In the genomic region with DNA sequence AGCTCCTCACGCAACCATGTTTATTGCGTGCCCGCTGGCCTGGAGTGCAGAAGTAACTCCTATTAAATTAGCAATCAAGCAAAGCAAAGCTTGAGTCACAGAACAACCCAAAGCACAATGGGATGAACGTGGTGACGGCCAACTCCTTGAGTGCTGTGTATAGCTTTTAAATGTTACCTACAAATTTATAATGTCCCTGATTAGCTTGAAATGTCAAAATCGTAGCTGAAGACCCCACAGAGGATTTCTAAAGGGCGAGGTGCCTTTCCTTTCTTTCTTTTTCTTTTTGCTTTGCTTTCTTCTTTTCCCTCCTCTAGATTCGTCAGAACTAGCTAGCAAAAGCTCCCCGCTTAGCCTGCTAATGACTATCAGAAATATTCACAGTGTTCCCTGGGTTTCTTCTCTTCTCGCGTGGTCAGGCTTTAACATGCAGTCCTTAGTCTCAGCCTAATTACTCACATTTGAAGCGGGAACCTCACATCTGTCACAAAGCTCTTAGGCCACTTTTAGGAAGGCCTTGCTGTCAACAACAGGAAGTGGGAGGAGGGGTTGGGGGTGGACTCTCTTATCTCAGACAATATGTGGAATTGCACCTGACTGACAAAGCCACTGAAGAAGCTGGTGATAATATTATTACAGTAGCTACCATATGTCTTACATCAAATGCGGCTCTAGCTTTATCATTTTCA, we compare ENCODE assay signal across 9 mouse cellular contexts. TPM values are rescaled to one million over a fixed set of nuclear protein-coding genes. Genes with fewer than 3 reads are reported as not detected.
DNase-seq lines count a peak whose midpoint lies in the region; ATAC-seq and TF ChIP-seq lines count a peak whose summit lies in the region.
"Had no signal": no experiment of that assay in that cellular context is flagged by ENCODE, and none has a peak within 500 bp of the region (broad histone marks: within the 10 kb centered on the region; RNA-seq: fewer than 3 reads in every experiment).

No protein-coding gene starts in this region.

- TF ChIP-seq CTCF in brain, embryonic 14.5 days (IDR thresholded peaks at IDR 0.05; ENCODE audit: borderline replicate concordance, extremely low read depth, insufficient read depth, insufficient read length): no peak

- no peaks in the 10 kb centered on the region for H3K36me3 ChIP-seq in limb, embryonic 11.5 days (ENCODE audit: control insufficient read depth, insufficient read depth, low read length)
- H3K36me3 ChIP-seq in limb, embryonic 10.5 days: no peaks in the 10 kb centered on the region
- no peaks in the 10 kb centered on the region for H3K36me3 ChIP-seq in hindbrain, embryonic 16.5 days (ENCODE audit: control insufficient read depth, insufficient read depth, low read length)

- no peak for ATAC-seq in limb, embryonic 11.5 days (ENCODE audit: insufficient number of reproducible peaks, low FRiP score, low TSS enrichment, low read depth)
- ATAC-seq in hindbrain, embryonic 16.5 days: no peak
- no peak for ATAC-seq in erythroid progenitor cell, adult 5-6 weeks (replicated peaks; ENCODE audit: low FRiP score, poor library complexity, severe bottlenecking)

- peak; percentile 32 for DNase-seq in limb, embryonic 11.5 days (ENCODE audit: low spot score)
- no peak for DNase-seq in limb, embryonic 10.5 days (ENCODE audit: low spot score)
- peak; percentile 75 for DNase-seq in brain, embryonic 14.5 days (ENCODE audit: low read depth)
- DNase-seq in natural killer cell, adult 2 months (ENCODE audit: low spot score in 2 of 2): peak; percentile 42 to 51
- no peak for DNase-seq in adipocyte (ENCODE audit: low spot score)
- DNase-seq in ovary, postnatal 14 days (ENCODE audit: low spot score): no peak
- DNase-seq: gastrocnemius, postnatal 36 days had no signal

- no peak overlapping the region for H3K4me3 ChIP-seq in limb, embryonic 11.5 days (ENCODE audit: low read depth, low read length)
- no peak overlapping the region for H3K4me3 ChIP-seq in limb, embryonic 10.5 days
- H3K4me3 ChIP-seq in hindbrain, embryonic 16.5 days (ENCODE audit: low read length): no peak overlapping the region

- no peak overlapping the region for H3K27ac ChIP-seq in limb, embryonic 11.5 days (replicated peaks; ENCODE audit: low read depth, low read length)
- no peak overlapping the region for H3K27ac ChIP-seq in limb, embryonic 10.5 days
- H3K27ac ChIP-seq in hindbrain, embryonic 16.5 days (ENCODE audit: low read depth, low read length): 0 out of 2 replicates have a peak overlapping the region, but pooled peaks have one; percentile 3

- H3K9ac ChIP-seq in limb, embryonic 11.5 days (ENCODE audit: low read length): no peak overlapping the region
- no peak overlapping the region for H3K9ac ChIP-seq in hindbrain, embryonic 16.5 days (ENCODE audit: low read depth, low read length)

- WGBS in limb, embryonic 11.5 days: 51% methylated on average over 13 of the region's 13 CpGs
- WGBS in limb, embryonic 10.5 days: 51% methylated on average over 13 of the region's 13 CpGs
- WGBS in hindbrain, embryonic 16.5 days: 60% methylated on average over 13 of the region's 13 CpGs

- H3K9me3 ChIP-seq in limb, embryonic 11.5 days (ENCODE audit: control insufficient read depth, low read length): no peaks in the 10 kb centered on the region
- no peaks in the 10 kb centered on the region for H3K9me3 ChIP-seq in limb, embryonic 10.5 days (replicated peaks)
- no peaks in the 10 kb centered on the region for H3K9me3 ChIP-seq in hindbrain, embryonic 16.5 days (ENCODE audit: control insufficient read depth, low read length)

- TF ChIP-seq POLR2A in brain, embryonic 14.5 days (IDR thresholded peaks at IDR 0.05; ENCODE audit: borderline replicate concordance, extremely low read depth, insufficient read depth, insufficient read length, poor library complexity, severe bottlenecking): no peak

- H3K27me3 ChIP-seq in limb, embryonic 11.5 days (ENCODE audit: control insufficient read depth, insufficient read depth, low read length): no peaks in the 10 kb centered on the region
- no peaks in the 10 kb centered on the region for H3K27me3 ChIP-seq in limb, embryonic 10.5 days (ENCODE audit: low read depth, poor library complexity, severe bottlenecking)
- H3K27me3 ChIP-seq in hindbrain, embryonic 16.5 days (replicated peaks; ENCODE audit: control insufficient read depth, insufficient read depth, low read length): no peaks in the 10 kb centered on the region

- peaks cover 5% of the 10 kb centered on the region; the same call in 1 of the 2 replicates for H3K4me1 ChIP-seq in limb, embryonic 11.5 days (ENCODE audit: control insufficient read depth, insufficient read depth, low read length)
- peaks cover 30% of the 10 kb centered on the region for H3K4me1 ChIP-seq in limb, embryonic 10.5 days
- H3K4me1 ChIP-seq in hindbrain, embryonic 16.5 days (ENCODE audit: control insufficient read depth, insufficient read depth, low read depth, low read length): peaks cover 8% of the 10 kb centered on the region

- no peak overlapping the region for H3K4me2 ChIP-seq in limb, embryonic 11.5 days (ENCODE audit: low read depth, severe bottlenecking)
- H3K4me2 ChIP-seq in hindbrain, embryonic 16.5 days (ENCODE audit: low read length): no peak overlapping the region

RNA-seq across cellular contexts. Expression of a gene that starts 53.6 kb away (rescaled TPM):
- polyA plus RNA-seq in limb, embryonic 11.5 days (2014; fragmentation: Nextera tagmentation; extraction: Ambion mirVana): 0.55 and 0.96 TPM in 2 replicates
- 0.28 and 0.66 TPM in 2 replicates for polyA plus RNA-seq in limb, embryonic 10.5 days (2016; fragmentation: Nextera tagmentation; extraction: Ambion mirVana)
- 17.7 and 24.4 TPM in 2 replicates for polyA plus RNA-seq in brain, embryonic 14.5 days (2012; rRNA removed)
- 20.1 and 21.1 TPM in 2 replicates for polyA plus RNA-seq in hindbrain, embryonic 16.5 days (2015; fragmentation: Nextera tagmentation; extraction: Ambion mirVana)
- total RNA-seq in erythroid progenitor cell, adult 5-6 weeks (2015; ENCODE audit: low replicate concordance): not detected in 2 replicates
- total RNA-seq in erythroid progenitor cell, adult 5-6 weeks (2017; ENCODE audit: low replicate concordance): 0.83 TPM in 1 of 2 replicates, not detected in the other

Comparison
In these comparisons a context has a peak if more than half of its experiments do, and no peak if none do; other contexts are left out.
1. DNase-seq: peak in limb, embryonic 11.5 days (single experiment), brain, embryonic 14.5 days (single experiment) and natural killer cell, adult 2 months (2 of 2); none in limb, embryonic 10.5 days (single experiment), adipocyte (single experiment) and ovary, postnatal 14 days (single experiment).